Mouse (Mus musculus) C2C12 (cell line): ENCODE results near the gene Son. TPM values are rescaled to one million over a fixed set of nuclear protein-coding genes. Genes with fewer than 3 reads are reported as not detected.

Experiments
- H3K27me3 ChIP-seq: one replicate; pipeline ENCODE4 v1.6.1; 2011; ENCODE audit not compliant: control insufficient read depth, insufficient read depth, insufficient read length
- H3K36me3 ChIP-seq: one replicate; pipeline ENCODE4 v1.6.1; 2011; ENCODE audit not compliant: control insufficient read depth, insufficient read depth
- H3K4me3 ChIP-seq: one replicate; pipeline ENCODE4 v1.5.1; 2011; ENCODE audit warnings: mild to moderate bottlenecking, control low read depth; ENCODE audit not compliant: poor library complexity, insufficient read depth, severe bottlenecking
- H3K79me2 ChIP-seq: one replicate; pipeline ENCODE4 v1.6.1; 2011; ENCODE audit not compliant: control insufficient read depth, insufficient read depth
- H3K79me3 ChIP-seq: one replicate; pipeline ENCODE4 v1.6.1; 2011; ENCODE audit warnings: low read depth, control low read depth
- H3ac ChIP-seq: one replicate; pipeline ENCODE3; 2011; ENCODE audit warnings: low read depth; ENCODE audit not compliant: control insufficient read depth, insufficient read length
- CEBPB ChIP-seq: IDR thresholded peaks from one replicate; pipeline ENCODE4 v1.6.1; 2011; ENCODE audit warnings: low read depth, mild to moderate bottlenecking, control low read depth, moderate library complexity
- CTCF ChIP-seq: IDR thresholded peaks from one replicate; pipeline ENCODE4 v1.5.1; 2011; ENCODE audit not compliant: control insufficient read depth, insufficient read depth, insufficient read length
- FOSL1 ChIP-seq: IDR thresholded peaks from one replicate; pipeline ENCODE4 v1.8.0; 2011; ENCODE audit warnings: mild to moderate bottlenecking, low read length; ENCODE audit not compliant: poor library complexity, insufficient read depth, severe bottlenecking
- MAX ChIP-seq: IDR thresholded peaks from one replicate; pipeline ENCODE4 v1.6.1; 2011; ENCODE audit warnings: mild to moderate bottlenecking, control low read depth
- MYOD1 ChIP-seq: IDR thresholded peaks from one replicate; pipeline ENCODE4 v1.6.1; 2011; ENCODE audit warnings: low read depth; ENCODE audit not compliant: control insufficient read depth, insufficient read length
- MYOG ChIP-seq: IDR thresholded peaks from one replicate; pipeline ENCODE4 v1.6.1; 2011; ENCODE audit not compliant: control insufficient read depth, insufficient read length; ENCODE audit errors: extremely low read depth
- USF1 ChIP-seq: IDR thresholded peaks from one replicate; pipeline ENCODE4 v1.6.1; 2011; ENCODE audit warnings: low read depth, mild to moderate bottlenecking, control low read depth, moderate library complexity
- long read RNA-seq, 2 experiments: library from polyadenylated mRNA; unstranded; transcript quantifications; one replicate each; pipeline ENCODE4 v2.0.0; 2019 to 2020
- polyA plus RNA-seq: library from polyadenylated mRNA; unstranded; fragments of >200 nt; fragmentation: generic; extraction: Trizol; gene quantifications from one replicate; pipeline ENCODE4 v1.2.1, GENCODE M21; 2012; ENCODE audit warnings: missing spikeins

The Son gene
- 53.5 TPM for polyA plus RNA-seq
- long read RNA-seq, experiment 1, partial matches to known transcripts = 123 of 130 reads
- long read RNA-seq, experiment 1, other reads (novel, unspliced or antisense) = 7 of 130 reads
- long read RNA-seq, experiment 2, partial matches to known transcripts = 35 of 69 reads
- long read RNA-seq, experiment 2, other reads (novel, unspliced or antisense) = 33 of 69 reads

- H3K79me3 ChIP-seq = peaks cover 79% of the 10 kb centered on the region
- H3K27me3 ChIP-seq = no peaks in the 10 kb centered on the region
- TF ChIP-seq CTCF (no peak), MAX (peak; percentile 72)
- H3K4me3 ChIP-seq = peak within 1 kb of the TSS; percentile 67
- peaks cover 92% of the 10 kb centered on the region for H3K79me2 ChIP-seq
- H3ac ChIP-seq = peak within 1 kb of the TSS; percentile 70
- peaks cover 29% of the 10 kb centered on the region for H3K36me3 ChIP-seq
These were observed at the start of gene Son for GRCm38 (mm10) chr16:91647461-91648219. Gene Son (plus strand): TSS chr16:91647506.

GRCm38 (mm10) chr16:91597672-91598010 is 49.7 kb upstream of the Son start, which contains the start of gene Tmem50b:
Gene Tmem50b (minus strand): TSS chr16:91597800.
- H3ac ChIP-seq = peak within 1 kb of the TSS; percentile 72
- peak within 1 kb of the TSS; percentile 43 for H3K4me3 ChIP-seq
- H3K27me3 ChIP-seq = peaks cover 9% of the 10 kb centered on the region
- no peaks in the 10 kb centered on the region for H3K79me2 ChIP-seq
- TF ChIP-seq MYOG = no peak
- TF ChIP-seq USF1 = no peak
- no peak for TF ChIP-seq FOSL1
- no peak for TF ChIP-seq MYOD1
- no peak for TF ChIP-seq CEBPB
- no peaks in the 10 kb centered on the region for H3K36me3 ChIP-seq
- no peaks in the 10 kb centered on the region for H3K79me3 ChIP-seq

GRCm38 (mm10) chr16:91599242-91599641 is 48.1 kb upstream of the Son start:
- no peak overlapping the region for H3ac ChIP-seq
- no peaks in the 10 kb centered on the region for H3K79me2 ChIP-seq
- no peaks in the 10 kb centered on the region for H3K36me3 ChIP-seq
- H3K27me3 ChIP-seq = peaks cover 9% of the 10 kb centered on the region
- H3K79me3 ChIP-seq = no peaks in the 10 kb centered on the region
- no peak overlapping the region for H3K4me3 ChIP-seq
- TF ChIP-seq CTCF = no peak
- no peak for TF ChIP-seq FOSL1
- TF ChIP-seq CEBPB = no peak
- TF ChIP-seq MYOG = no peak
- no peak for TF ChIP-seq MYOD1
- no peak for TF ChIP-seq MAX
- TF ChIP-seq USF1 = no peak

- no peaks in the 10 kb centered on the region for H3K36me3 ChIP-seq
- no peaks in the 10 kb centered on the region for H3K79me3 ChIP-seq
- peaks cover 9% of the 10 kb centered on the region for H3K27me3 ChIP-seq
- H3K79me2 ChIP-seq = no peaks in the 10 kb centered on the region
- H3ac ChIP-seq = no peak overlapping the region
- no peak for TF ChIP-seq CTCF
- H3K4me3 ChIP-seq = no peak overlapping the region
These were observed 46.2 kb upstream of the Son start for GRCm38 (mm10) chr16:91601081-91601480.

GRCm38 (mm10) chr16:91601693-91602092 is 45.6 kb upstream of the Son start:
- Histone ChIP-seq H3K4me3 (no peak overlapping the region), H3ac (no peak overlapping the region), H3K79me2 (no peaks in the 10 kb centered on the region), H3K36me3 (no peaks in the 10 kb centered on the region), H3K79me3 (no peaks in the 10 kb centered on the region), H3K27me3 (peaks cover 9% of the 10 kb centered on the region)
- TF ChIP-seq USF1 (no peak), MYOG (no peak), CTCF (no peak), MAX (no peak), FOSL1 (no peak), CEBPB (no peak), MYOD1 (no peak)

- TF ChIP-seq CTCF (no peak), USF1 (no peak), CEBPB (no peak), MAX (no peak), MYOD1 (no peak), FOSL1 (no peak), MYOG (no peak)
- H3K36me3 ChIP-seq = no peaks in the 10 kb centered on the region
- no peaks in the 10 kb centered on the region for H3K79me2 ChIP-seq
- no peaks in the 10 kb centered on the region for H3K79me3 ChIP-seq
- no peak overlapping the region for H3ac ChIP-seq
- H3K27me3 ChIP-seq = peaks cover 9% of the 10 kb centered on the region
- no peak overlapping the region for H3K4me3 ChIP-seq
These were observed 42.1 kb upstream of the Son start for GRCm38 (mm10) chr16:91605156-91605555.

- Histone ChIP-seq H3K79me3 (no peaks in the 10 kb centered on the region), H3K27me3 (no peaks in the 10 kb centered on the region), H3K36me3 (no peaks in the 10 kb centered on the region), H3K79me2 (no peaks in the 10 kb centered on the region), H3K4me3 (no peak overlapping the region), H3ac (no peak overlapping the region)
- TF ChIP-seq FOSL1 (no peak), MAX (no peak), MYOD1 (peak; percentile 61)
These were observed 40.3 kb upstream of the Son start for GRCm38 (mm10) chr16:91606958-91607357.
